Mouse (Mus musculus) right cerebral cortex, postnatal 14 days (tissue): ENCODE results near the gene Sun2.

ENCODE experiments used
- DNase-seq: peaks from one replicate; pipeline ENCODE4 v3.0.0; 2022

Gene Sun2

GRCm38 (mm10) chr15:79684616-79685015 lies 57.7 kb downstream of the Sun2 start:
- DNase-seq, result no peak

DNA sequence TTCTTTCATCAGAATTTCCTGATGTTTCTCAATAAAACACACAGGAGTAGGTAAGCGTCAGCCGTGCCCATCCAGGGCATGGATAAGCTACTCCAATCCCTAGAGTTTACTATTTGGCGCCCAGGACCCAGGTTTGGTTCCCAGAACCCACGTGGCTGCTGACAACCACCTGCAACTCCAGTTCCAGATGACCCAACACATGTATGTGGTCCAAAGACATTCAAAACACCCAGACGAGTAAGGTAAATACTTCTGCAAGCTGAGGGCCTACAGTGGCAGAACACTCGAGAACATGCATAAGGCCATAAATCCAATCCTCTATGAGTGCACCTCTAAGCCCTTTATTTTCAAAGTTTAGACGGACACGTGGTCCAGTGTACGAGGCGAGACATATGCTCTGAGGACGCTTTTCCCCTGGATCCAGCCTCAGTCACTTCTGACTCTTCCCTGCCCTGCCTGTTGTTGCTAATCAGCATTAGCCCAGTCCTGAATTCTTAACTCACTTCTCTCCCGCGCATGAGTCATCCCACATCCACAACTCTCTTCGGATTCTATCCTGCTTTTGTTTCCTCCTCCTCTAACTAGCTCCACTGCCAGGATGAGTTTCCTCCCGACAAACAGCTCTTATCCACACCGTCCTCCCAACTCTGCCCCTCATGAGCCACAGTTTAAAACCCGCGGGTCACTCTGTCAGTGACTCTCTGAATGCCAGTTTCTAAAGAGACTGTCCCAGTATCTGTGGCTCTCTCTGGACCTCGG lies 58.5 kb downstream of the Sun2 start:
- DNase-seq, result no peak

GRCm38 (mm10) chr15:79683146-79683545 lies 59.2 kb downstream of the Sun2 start:
- no peak for DNase-seq

DNA sequence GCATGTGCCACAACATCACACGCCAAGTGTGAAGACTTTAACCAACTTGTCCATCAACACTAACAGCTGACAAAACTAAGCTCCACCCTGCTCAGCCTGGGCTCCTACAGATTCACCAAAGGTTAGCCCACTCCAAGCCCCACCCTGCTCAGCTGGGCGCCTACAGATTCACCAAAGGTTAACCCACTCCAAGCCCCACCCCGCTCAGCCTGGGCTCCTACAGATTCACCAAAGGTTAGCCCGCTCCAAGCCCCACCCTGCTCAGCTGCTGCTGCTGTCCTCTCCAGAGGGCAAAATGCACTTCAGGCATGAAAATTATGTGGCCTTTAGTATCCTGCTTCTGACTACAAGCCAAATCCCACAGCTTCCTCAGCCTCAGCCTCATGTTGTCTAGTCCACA lies 60.4 kb downstream of the Sun2 start:
- no peak for DNase-seq

- no peak for DNase-seq
Observed at GRCm38 (mm10) chr15:79677936-79678335, 64.4 kb downstream of the Sun2 start.
